Mouse (Mus musculus) hindbrain, embryonic 16.5 days (tissue): Measurements from ENCODE around the gene Lrrc4b. TPM values are rescaled to one million over a fixed set of nuclear protein-coding genes. Genes with fewer than 3 reads are reported as not detected.

ENCODE experiments used
- ATAC-seq: fragments of 200-750 bp; cut with Nextera tagmentation; 2 replicates; pipeline ENCODE4 v1.8.0; 2017; ENCODE audit warnings: moderate TSS enrichment, moderate library complexity
- H3K27ac ChIP-seq: fragments of 300-500 bp; sonication (generic); 2 replicates; pipeline ENCODE4 v1.5.1; 2014; ENCODE audit warnings: low read depth, mild to moderate bottlenecking, control low read depth, low read length, moderate library complexity
- H3K27me3 ChIP-seq: fragments of 300-500 bp; sonication (generic); replicated peaks from 2 replicates; pipeline ENCODE4 v1.6.1; 2014; ENCODE audit warnings: low read length; ENCODE audit not compliant: control insufficient read depth, insufficient read depth
- H3K36me3 ChIP-seq: fragments of 300-500 bp; sonication (generic); 2 replicates; pipeline ENCODE4 v1.6.1; 2014; ENCODE audit warnings: mild to moderate bottlenecking, low read length, moderate library complexity, mixed read lengths; ENCODE audit not compliant: control insufficient read depth, insufficient read depth
- H3K4me1 ChIP-seq: fragments of 300-500 bp; sonication (generic); 2 replicates; pipeline ENCODE4 v1.6.1; 2014; ENCODE audit warnings: low read depth, low read length; ENCODE audit not compliant: control insufficient read depth, insufficient read depth
- H3K4me2 ChIP-seq: fragments of 300-500 bp; sonication (generic); 2 replicates; pipeline ENCODE4 v1.6.1; 2014; ENCODE audit warnings: mild to moderate bottlenecking, low read length, control low read depth, moderate library complexity
- H3K4me3 ChIP-seq: fragments of 300-500 bp; sonication (generic); 2 replicates; pipeline ENCODE4 v1.5.1; 2014; ENCODE audit warnings: mild to moderate bottlenecking, low read length, control low read depth, moderate library complexity
- H3K9ac ChIP-seq: fragments of 300-500 bp; sonication (generic); 2 replicates; pipeline ENCODE4 v1.6.1; 2014; ENCODE audit warnings: low read depth, mild to moderate bottlenecking, control low read depth, low read length, moderate library complexity
- H3K9me3 ChIP-seq: fragments of 300-500 bp; sonication (generic); 2 replicates; pipeline ENCODE4 v1.6.1; 2014; ENCODE audit warnings: mild to moderate bottlenecking, low read length, moderate library complexity; ENCODE audit not compliant: control insufficient read depth
- WGBS: fragments of 180-500 bp; shearing (Covaris S2); extraction: QIAGEN DNeasy Blood & Tissue Kit; methylation state at CpG from one replicate; pipeline ENCODE4 v1.1.7; 2014; 5-methylcytosine and 5-hydroxymethylcytosine counted together
- polyA plus RNA-seq: library from polyadenylated mRNA; unstranded; fragments of >200 nt; fragmentation: Nextera tagmentation; extraction: Ambion mirVana; gene quantifications from 2 replicates; pipeline ENCODE4 v1.2.1, GENCODE M21; 2015

The Lrrc4b gene
- polyA plus RNA-seq, 1 experiment from 2014 or later, result 12.4 TPM

- Histone ChIP-seq H3K27me3 (no peaks in the 10 kb centered on the region), H3K9ac (peak overlapping the region; percentile 95), H3K27ac (peak overlapping the region; percentile 97), H3K4me2 (peak overlapping the region; percentile 85), H3K9me3 (no peaks in the 10 kb centered on the region), H3K4me1 (peaks cover 38% of the 10 kb centered on the region), H3K36me3 (0 out of 2 replicates have a peak, but pooled peaks cover 6% of the 10 kb centered on the region), H3K4me3 (peak overlapping the region; percentile 74)
- peak; percentile 80 for ATAC-seq
- 0% methylated on average over 14 of the region's 14 CpGs for WGBS
Measured at GRCm38 (mm10) chr7:44441648-44442109, 12.9 kb downstream of the Lrrc4b start.

- ATAC-seq, result peak; percentile 10
- H3K36me3 ChIP-seq, result 0 out of 2 replicates have a peak, but pooled peaks cover 6% of the 10 kb centered on the region
- no peaks in the 10 kb centered on the region for H3K9me3 ChIP-seq
- H3K4me2 ChIP-seq, result peak overlapping the region; percentile 85
- H3K27ac ChIP-seq, result peak overlapping the region; percentile 97
- peak overlapping the region; percentile 74 for H3K4me3 ChIP-seq
- peaks cover 41% of the 10 kb centered on the region for H3K4me1 ChIP-seq
- H3K9ac ChIP-seq, result peak overlapping the region; percentile 95
- WGBS, result 0% methylated on average over 14 of the region's 14 CpGs
- no peaks in the 10 kb centered on the region for H3K27me3 ChIP-seq
Measured at GRCm38 (mm10) chr7:44442407-44442821, 13.6 kb downstream of the Lrrc4b start.

GRCm38 (mm10) chr7:44443268-44444173 is 14.7 kb downstream of the Lrrc4b start:
- H3K27ac ChIP-seq, result peak overlapping the region; percentile 97
- no peaks in the 10 kb centered on the region for H3K9me3 ChIP-seq
- peak overlapping the region; percentile 95 for H3K9ac ChIP-seq
- H3K36me3 ChIP-seq, result peaks cover 11% of the 10 kb centered on the region; the same call in 1 of the 2 replicates
- no peaks in the 10 kb centered on the region for H3K27me3 ChIP-seq
- H3K4me2 ChIP-seq, result peak overlapping the region; percentile 85
- peaks cover 41% of the 10 kb centered on the region for H3K4me1 ChIP-seq
- 3% methylated on average over 20 of the region's 20 CpGs for WGBS
- H3K4me3 ChIP-seq, result peak overlapping the region; percentile 74
- ATAC-seq, result peak; percentile 51

GRCm38 (mm10) chr7:44444886-44445527 is 16.2 kb downstream of the Lrrc4b start:
- Histone ChIP-seq H3K4me1 (peaks cover 46% of the 10 kb centered on the region), H3K9ac (peak overlapping the region; percentile 49), H3K4me3 (peak overlapping the region; percentile 74), H3K36me3 (peaks cover 25% of the 10 kb centered on the region), H3K4me2 (peak overlapping the region; percentile 85), H3K27ac (peak overlapping the region; percentile 45), H3K9me3 (no peaks in the 10 kb centered on the region), H3K27me3 (no peaks in the 10 kb centered on the region)
- WGBS, result 25% methylated on average over 29 of the region's 29 CpGs
- ATAC-seq, result no peak

GRCm38 (mm10) chr7:44445528-44445923 is 16.7 kb downstream of the Lrrc4b start:
- 29% methylated on average over 7 of the region's 7 CpGs for WGBS
- Histone ChIP-seq H3K4me1 (peaks cover 46% of the 10 kb centered on the region), H3K36me3 (peaks cover 25% of the 10 kb centered on the region), H3K4me2 (peak overlapping the region; percentile 85), H3K9ac (peak overlapping the region; percentile 49; the same call in 1 of the 2 replicates), H3K27me3 (no peaks in the 10 kb centered on the region), H3K27ac (peak overlapping the region; percentile 45), H3K4me3 (peak overlapping the region; percentile 74), H3K9me3 (no peaks in the 10 kb centered on the region)
- ATAC-seq, result no peak

- Histone ChIP-seq H3K9me3 (no peaks in the 10 kb centered on the region), H3K9ac (peak overlapping the region; percentile 17; the same call in 1 of the 2 replicates), H3K4me3 (no peak overlapping the region), H3K4me1 (peaks cover 44% of the 10 kb centered on the region), H3K36me3 (peaks cover 25% of the 10 kb centered on the region), H3K27ac (0 out of 2 replicates have a peak overlapping the region, but pooled peaks have one; percentile 18), H3K4me2 (peak overlapping the region; percentile 85), H3K27me3 (no peaks in the 10 kb centered on the region)
- 37% methylated on average over 12 of the region's 12 CpGs for WGBS
- no peak for ATAC-seq
Measured at GRCm38 (mm10) chr7:44446070-44446855, 17.4 kb downstream of the Lrrc4b start.

GRCm38 (mm10) chr7:44453256-44453655 is 24.4 kb downstream of the Lrrc4b start:
- H3K27me3 ChIP-seq, result no peaks in the 10 kb centered on the region
- no peak overlapping the region for H3K9ac ChIP-seq
- no peaks in the 10 kb centered on the region for H3K9me3 ChIP-seq
- peak; percentile 7; the same call in 1 of the 2 replicates for ATAC-seq
- H3K36me3 ChIP-seq, result peaks cover 27% of the 10 kb centered on the region
- H3K4me1 ChIP-seq, result peaks cover 17% of the 10 kb centered on the region
- no peak overlapping the region for H3K27ac ChIP-seq
- WGBS, result 8% methylated on average over 3 of the region's 3 CpGs
- H3K4me2 ChIP-seq, result no peak overlapping the region
- H3K4me3 ChIP-seq, result no peak overlapping the region

- no peak overlapping the region for H3K27ac ChIP-seq
- no peak overlapping the region for H3K4me3 ChIP-seq
- peaks cover 12% of the 10 kb centered on the region for H3K4me1 ChIP-seq
- no peak overlapping the region for H3K4me2 ChIP-seq
- no peak overlapping the region for H3K9ac ChIP-seq
- 93% methylated on average over 1 of the region's 1 CpGs for WGBS
- ATAC-seq, result no peak
- H3K27me3 ChIP-seq, result no peaks in the 10 kb centered on the region
- no peaks in the 10 kb centered on the region for H3K9me3 ChIP-seq
- H3K36me3 ChIP-seq, result peaks cover 22% of the 10 kb centered on the region
Measured at GRCm38 (mm10) chr7:44456302-44456701, 27.5 kb downstream of the Lrrc4b start.
